Mouse (Mus musculus) midbrain, embryonic 10.5 days (tissue): Measurements from ENCODE around the gene Tspan1. TPM values are rescaled to one million over a fixed set of nuclear protein-coding genes. Genes with fewer than 3 reads are reported as not detected.
A peak's percentile ranks its signal among the peaks of the same experiment; 100 is the strongest.

Experiments used
- DNase-seq: peaks from one replicate; pipeline ENCODE4 v3.0.0-alpha.2; 2017; ENCODE audit warnings: low spot score
- H3K27ac ChIP-seq: fragments of 300-500 bp; sonication (generic); replicated peaks from 2 replicates; pipeline ENCODE4 v1.5.1; 2016; ENCODE audit warnings: mild to moderate bottlenecking
- H3K27me3 ChIP-seq: fragments of 300-500 bp; sonication (generic); 2 replicates; pipeline ENCODE4 v1.6.1; 2016; ENCODE audit warnings: low read depth, mild to moderate bottlenecking; ENCODE audit not compliant: poor library complexity, severe bottlenecking
- H3K36me3 ChIP-seq: fragments of 300-500 bp; sonication (generic); 2 replicates; pipeline ENCODE4 v1.6.1; 2016; ENCODE audit warnings: mild to moderate bottlenecking, moderate library complexity
- H3K4me1 ChIP-seq: fragments of 300-500 bp; sonication (generic); 2 replicates; pipeline ENCODE4 v1.6.1; 2016
- H3K4me3 ChIP-seq: fragments of 300-500 bp; sonication (generic); 2 replicates; pipeline ENCODE4 v1.5.1; 2016; ENCODE audit warnings: mild to moderate bottlenecking, moderate library complexity
- H3K9me3 ChIP-seq: fragments of 300-500 bp; sonication (generic); replicated peaks from 2 replicates; pipeline ENCODE4 v1.6.1; 2016; ENCODE audit warnings: mild to moderate bottlenecking
- WGBS: fragments of 180-500 bp; shearing (Covaris S2); methylation state at CpG from one replicate; pipeline ENCODE4 v1.1.7; 2016; 5-methylcytosine and 5-hydroxymethylcytosine counted together
- polyA plus RNA-seq: library from polyadenylated mRNA; unstranded; fragments of >200 nt; fragmentation: Nextera tagmentation; extraction: Ambion mirVana; gene quantifications from 2 replicates; pipeline ENCODE4 v1.2.1, GENCODE M21; 2016

Tspan1 gene
- polyA plus RNA-seq = 0.06 TPM in 1 of 2 replicates, not detected in the other

DNA sequence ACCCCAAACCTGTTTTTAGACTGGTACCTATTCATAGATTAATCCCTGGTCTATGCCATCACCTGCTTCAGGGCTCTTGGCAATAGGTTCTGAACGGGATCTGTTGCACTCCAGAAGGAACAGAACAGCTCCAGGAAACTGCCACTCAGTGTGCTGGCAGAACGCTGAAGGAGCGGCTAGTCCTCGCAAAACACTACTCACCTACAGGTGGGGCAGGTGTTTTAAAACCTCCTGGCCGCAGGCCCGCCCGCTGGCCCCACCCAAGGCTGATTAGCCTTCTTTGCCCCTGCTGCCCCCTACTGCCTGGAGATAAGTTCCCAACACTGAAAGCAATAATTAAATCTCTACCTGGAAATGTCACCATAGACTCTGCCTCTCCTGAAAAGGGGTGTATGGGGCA is at the start of gene Tspan1:
Gene Tspan1 (minus strand): TSS at position 198 of the 400 bp plus-strand sequence.
- 33% methylated on average over 7 of the region's 7 CpGs for WGBS
- H3K27ac ChIP-seq = no peak within 1 kb of the TSS
- H3K27me3 ChIP-seq = no peaks in the 10 kb centered on the region
- DNase-seq = no peak
- peaks cover 5% of the 10 kb centered on the region; the same call in 1 of the 2 replicates for H3K4me1 ChIP-seq
- no peaks in the 10 kb centered on the region for H3K9me3 ChIP-seq
- no peaks in the 10 kb centered on the region for H3K36me3 ChIP-seq
- H3K4me3 ChIP-seq = no peak within 1 kb of the TSS

DNA sequence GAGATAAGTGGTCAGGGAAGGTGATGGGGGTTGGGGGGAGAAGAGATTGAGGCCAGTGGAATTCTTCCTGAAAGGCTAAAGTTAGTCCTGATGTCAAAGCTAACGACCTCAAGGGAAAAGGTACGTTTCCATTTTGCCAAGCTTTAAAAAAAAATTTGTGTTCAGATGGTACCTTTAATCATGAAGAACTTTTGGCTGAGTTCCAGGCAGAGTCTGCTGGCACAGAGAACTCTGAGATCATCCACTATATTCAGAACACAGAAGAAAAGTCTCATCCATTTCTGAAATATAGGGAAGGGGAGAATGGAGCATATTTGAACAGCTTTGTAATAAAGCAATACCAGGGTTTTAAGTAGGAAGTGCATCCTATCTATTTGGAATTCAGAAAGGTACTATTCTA is 49.6 kb upstream of the Tspan1 start:
- Histone ChIP-seq H3K27ac (no peak overlapping the region), H3K4me1 (peaks cover 20% of the 10 kb centered on the region), H3K9me3 (no peaks in the 10 kb centered on the region), H3K4me3 (no peak overlapping the region), H3K27me3 (no peaks in the 10 kb centered on the region), H3K36me3 (no peaks in the 10 kb centered on the region)
- 83% methylated on average over 2 of the region's 2 CpGs for WGBS
- no peak for DNase-seq

DNA sequence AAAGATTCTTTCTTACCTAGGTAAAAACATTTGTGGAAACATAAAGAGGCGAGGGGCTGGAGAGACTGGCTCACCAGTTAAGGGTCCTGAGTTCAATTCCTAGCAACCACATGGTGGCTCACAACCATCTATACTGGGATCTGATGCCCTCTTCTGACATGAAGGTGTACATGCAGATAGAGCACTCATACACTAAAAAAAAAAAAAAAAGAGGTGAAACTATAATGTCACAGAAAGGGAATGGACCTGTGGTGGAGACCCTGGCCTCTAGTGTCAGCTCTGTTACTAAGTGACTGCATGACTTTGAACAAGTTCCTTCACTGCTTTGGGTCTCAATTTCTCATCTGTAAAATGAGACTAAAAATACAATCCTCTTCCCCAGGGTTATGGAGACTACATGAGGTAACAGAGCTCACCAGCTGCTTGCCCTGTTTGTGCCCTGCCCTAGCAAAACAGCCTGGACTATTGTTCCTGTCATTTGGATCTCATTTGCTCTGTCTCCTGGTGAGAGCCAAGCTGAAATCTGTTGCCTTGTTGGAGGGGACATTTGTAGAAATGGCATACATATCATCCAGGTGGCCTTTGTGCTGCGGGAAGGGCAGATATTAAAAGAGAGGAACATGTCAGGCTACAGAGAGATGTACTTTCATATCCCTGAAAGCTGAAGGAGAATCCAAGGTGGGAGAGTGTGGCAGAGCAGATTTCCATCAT is 48.6 kb upstream of the Tspan1 start:
- 93% methylated on average over 2 of the region's 2 CpGs for WGBS
- Histone ChIP-seq H3K36me3 (no peaks in the 10 kb centered on the region), H3K27me3 (no peaks in the 10 kb centered on the region), H3K4me3 (no peak overlapping the region), H3K27ac (no peak overlapping the region), H3K9me3 (no peaks in the 10 kb centered on the region), H3K4me1 (peaks cover 20% of the 10 kb centered on the region)
- DNase-seq = no peak

DNA sequence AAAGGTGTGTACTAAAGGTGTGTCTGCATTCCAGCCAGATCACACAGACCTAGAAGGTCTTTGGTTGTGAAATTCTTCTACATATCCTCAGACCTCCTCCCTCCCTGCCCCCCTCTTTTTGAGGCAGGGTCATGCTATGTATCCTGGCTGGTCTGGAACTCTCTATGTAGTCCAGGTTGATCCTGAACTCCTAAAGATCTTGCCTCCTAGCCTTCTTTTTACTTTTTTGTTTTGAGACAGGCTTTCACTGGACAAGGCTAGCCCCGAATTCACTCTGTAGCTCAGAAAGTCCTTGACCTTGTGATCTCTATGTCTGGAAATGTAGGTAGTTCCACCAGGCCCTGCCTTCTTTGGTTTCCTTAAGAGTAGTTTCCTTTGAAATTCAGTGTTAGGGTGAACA is 41.5 kb upstream of the Tspan1 start:
- Histone ChIP-seq H3K4me1 (no peaks in the 10 kb centered on the region), H3K36me3 (no peaks in the 10 kb centered on the region), H3K9me3 (no peaks in the 10 kb centered on the region), H3K4me3 (no peak overlapping the region), H3K27ac (no peak overlapping the region), H3K27me3 (no peaks in the 10 kb centered on the region)
- DNase-seq = no peak
- 75% methylated on average over 1 of the region's 1 CpGs for WGBS

DNA sequence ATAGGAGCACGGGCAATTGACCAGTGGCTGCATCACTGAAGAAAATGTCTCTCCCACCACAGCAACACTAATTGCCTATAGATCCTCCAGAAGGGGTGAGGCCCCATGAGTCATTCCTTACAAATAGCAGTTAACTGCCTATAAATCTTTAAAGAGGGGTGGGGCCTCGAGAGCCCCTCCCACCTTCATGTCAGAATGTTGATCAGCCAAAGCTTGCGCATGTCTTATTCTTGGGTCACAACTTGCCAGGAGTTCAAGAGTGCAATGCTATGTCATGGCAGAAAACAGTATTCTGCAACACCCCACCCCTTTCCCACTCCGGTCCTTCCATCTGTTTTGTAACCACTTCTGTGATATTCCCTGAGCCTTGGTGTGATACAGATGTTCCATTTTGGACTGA is 39.1 kb upstream of the Tspan1 start:
- Histone ChIP-seq H3K4me1 (no peaks in the 10 kb centered on the region), H3K9me3 (no peaks in the 10 kb centered on the region), H3K4me3 (no peak overlapping the region), H3K27me3 (no peaks in the 10 kb centered on the region), H3K27ac (no peak overlapping the region), H3K36me3 (no peaks in the 10 kb centered on the region)
- WGBS = 92% methylated on average over 4 of the region's 4 CpGs
- no peak for DNase-seq

DNA sequence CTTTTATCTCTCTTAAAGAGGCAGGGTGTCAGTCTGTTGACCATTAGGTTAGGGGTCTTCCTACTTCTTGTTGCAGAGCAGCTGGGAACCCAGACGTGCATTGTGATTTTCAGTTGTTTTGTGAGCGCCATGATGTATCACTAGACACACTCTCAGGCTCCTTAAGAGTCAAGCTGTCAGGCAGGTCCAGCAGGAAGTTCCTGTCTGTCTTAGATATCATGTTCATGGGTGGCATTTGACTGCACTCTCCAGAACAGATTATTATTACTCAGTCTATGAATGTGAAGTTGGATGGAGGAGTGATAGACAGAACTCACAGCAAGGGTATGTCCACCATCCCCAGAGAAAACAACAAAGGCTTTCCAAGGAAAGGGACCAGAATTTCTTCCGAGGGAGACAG is 37.0 kb upstream of the Tspan1 start:
- H3K27me3 ChIP-seq = no peaks in the 10 kb centered on the region
- H3K4me3 ChIP-seq = no peak overlapping the region
- H3K9me3 ChIP-seq = no peaks in the 10 kb centered on the region
- WGBS = 75% methylated on average over 3 of the region's 3 CpGs
- no peaks in the 10 kb centered on the region for H3K4me1 ChIP-seq
- H3K27ac ChIP-seq = no peak overlapping the region
- DNase-seq = no peak
- no peaks in the 10 kb centered on the region for H3K36me3 ChIP-seq

DNA sequence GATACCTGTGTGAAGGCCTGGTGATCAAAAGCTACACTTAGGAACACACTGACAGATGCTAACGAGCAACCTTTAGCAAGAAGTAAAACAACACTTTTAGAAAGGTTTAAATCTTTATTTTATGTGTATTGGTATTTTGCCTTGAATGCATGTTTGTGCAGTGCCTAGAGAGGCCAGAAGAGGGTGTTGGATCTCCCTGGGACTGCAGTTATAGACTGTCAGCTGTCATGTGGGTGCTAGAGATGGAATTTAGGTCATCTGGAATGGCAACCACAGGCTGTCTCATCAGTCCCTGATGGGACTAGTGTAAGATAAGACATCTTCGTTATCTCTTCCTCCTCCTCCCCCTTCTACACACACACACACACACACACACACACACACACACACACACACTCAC is 31.0 kb upstream of the Tspan1 start:
- Histone ChIP-seq H3K4me3 (no peak overlapping the region), H3K27ac (no peak overlapping the region), H3K27me3 (no peaks in the 10 kb centered on the region), H3K36me3 (no peaks in the 10 kb centered on the region), H3K9me3 (no peaks in the 10 kb centered on the region), H3K4me1 (no peaks in the 10 kb centered on the region)
- no peak for DNase-seq
- 90% methylated on average over 2 of the region's 2 CpGs for WGBS

DNA sequence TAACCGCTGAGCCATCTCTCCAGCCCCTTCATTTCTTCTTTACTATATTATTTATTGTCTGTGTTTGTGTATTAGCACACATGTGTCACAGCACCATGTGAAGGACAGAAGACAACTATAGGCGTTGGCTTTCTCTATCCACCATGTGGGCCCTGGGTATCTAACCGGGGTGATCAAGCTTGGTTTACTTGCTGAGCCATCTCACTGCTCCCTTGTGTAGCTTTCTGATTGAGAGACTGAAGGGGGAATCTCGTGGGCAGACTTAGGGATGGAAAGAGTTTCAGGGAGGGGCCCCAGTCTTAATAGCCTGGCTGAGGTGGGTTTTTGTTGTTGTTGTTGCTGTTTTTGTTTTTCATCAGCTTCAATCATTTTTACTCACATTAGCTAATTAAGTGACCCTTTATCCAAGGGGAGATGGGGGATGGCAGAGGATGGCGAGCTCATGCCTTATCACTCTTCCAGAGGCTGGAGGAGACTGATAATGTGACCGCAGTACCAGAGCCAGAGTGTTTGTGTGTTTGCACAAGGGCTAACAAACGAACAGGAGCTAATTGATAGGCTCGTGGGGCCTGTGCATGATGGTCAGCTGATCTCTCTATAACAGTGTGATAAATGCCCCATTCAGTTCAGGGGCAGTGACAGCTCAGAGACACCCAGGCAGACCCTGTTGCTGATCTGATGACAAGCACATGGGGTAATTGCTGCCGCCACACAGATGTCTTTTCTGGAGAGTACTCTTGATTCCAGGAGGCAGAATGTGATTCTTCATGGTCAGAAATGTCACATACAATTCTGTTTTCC is 26.4 kb upstream of the Tspan1 start:
- Histone ChIP-seq H3K4me1 (no peaks in the 10 kb centered on the region), H3K4me3 (no peak overlapping the region), H3K36me3 (no peaks in the 10 kb centered on the region), H3K27me3 (no peaks in the 10 kb centered on the region), H3K27ac (no peak overlapping the region), H3K9me3 (no peaks in the 10 kb centered on the region)
- WGBS = 79% methylated on average over 9 of the region's 9 CpGs
- DNase-seq = no peak

DNA sequence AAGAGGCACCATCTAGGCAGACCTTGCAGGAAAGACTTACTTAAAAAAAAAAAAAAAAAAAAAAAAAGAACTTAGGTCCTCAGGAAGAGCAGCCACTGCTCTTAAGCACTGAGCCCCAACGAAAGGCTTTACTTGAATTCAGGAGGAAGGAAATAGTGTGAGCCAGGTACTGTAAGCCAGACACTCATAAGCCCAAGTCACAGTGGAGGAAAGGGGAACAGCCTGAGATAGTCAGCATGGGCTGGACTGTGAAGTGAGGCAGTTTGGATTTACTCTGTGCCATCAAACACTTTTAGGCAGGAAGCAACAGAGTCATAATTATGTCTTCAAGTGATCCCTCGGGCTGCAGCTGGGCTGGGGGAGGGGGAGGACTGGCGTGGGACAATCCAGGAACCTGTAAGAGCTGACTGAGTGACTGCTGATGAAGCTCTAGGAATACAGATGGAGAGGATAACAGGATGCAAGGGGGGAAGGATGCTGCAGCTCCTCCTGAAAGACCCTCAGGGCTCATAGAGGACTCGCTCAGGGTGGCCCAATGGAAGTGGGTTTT is 25.0 kb upstream of the Tspan1 start:
- H3K27me3 ChIP-seq = no peaks in the 10 kb centered on the region
- H3K4me1 ChIP-seq = no peaks in the 10 kb centered on the region
- WGBS = 63% methylated on average over 4 of the region's 4 CpGs
- H3K4me3 ChIP-seq = no peak overlapping the region
- H3K9me3 ChIP-seq = no peaks in the 10 kb centered on the region
- DNase-seq = no peak
- H3K36me3 ChIP-seq = no peaks in the 10 kb centered on the region
- H3K27ac ChIP-seq = no peak overlapping the region

DNA sequence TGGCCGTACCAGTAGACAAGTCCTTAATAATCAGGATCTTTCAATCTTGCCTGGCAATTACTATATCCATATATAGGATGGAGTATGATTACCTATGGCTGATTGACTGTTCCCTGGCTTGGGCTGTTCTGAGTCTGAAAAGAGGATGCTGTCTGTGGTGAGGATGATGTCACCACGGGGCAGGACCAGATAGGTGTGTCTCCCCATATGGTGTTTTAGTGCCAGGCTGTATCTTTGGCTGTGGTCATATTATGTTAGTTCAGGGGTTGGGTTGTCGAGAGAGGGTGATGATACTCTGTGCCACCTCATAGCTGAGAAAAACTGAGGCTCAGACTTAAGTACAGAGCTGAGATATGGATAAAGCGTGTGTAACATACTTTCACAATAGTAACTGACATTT is 17.7 kb upstream of the Tspan1 start:
- Histone ChIP-seq H3K4me1 (peaks cover 23% of the 10 kb centered on the region), H3K27ac (no peak overlapping the region), H3K9me3 (no peaks in the 10 kb centered on the region), H3K36me3 (no peaks in the 10 kb centered on the region), H3K4me3 (no peak overlapping the region), H3K27me3 (no peaks in the 10 kb centered on the region)
- 92% methylated on average over 4 of the region's 4 CpGs for WGBS
- no peak for DNase-seq

DNA sequence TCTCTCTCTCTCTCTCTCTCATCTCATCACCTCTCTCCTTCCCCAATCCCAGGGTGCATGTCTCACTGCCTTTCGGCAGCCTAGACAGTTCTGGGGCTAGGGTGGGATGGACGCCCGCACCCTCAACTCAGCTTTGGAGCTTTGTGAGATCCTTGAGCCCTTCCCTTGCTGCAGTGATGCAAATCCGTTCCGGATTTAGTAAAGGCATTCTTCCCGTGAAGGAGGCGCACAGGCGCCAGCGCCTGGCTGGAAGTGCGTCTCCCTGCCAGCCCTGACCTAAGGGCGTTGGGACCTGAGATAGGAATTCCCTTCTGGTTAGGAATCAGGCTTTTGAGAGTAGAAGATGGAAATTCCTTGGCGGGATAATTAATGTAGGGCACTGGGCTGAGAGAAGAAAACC is 15.3 kb upstream of the Tspan1 start:
- H3K27me3 ChIP-seq = no peaks in the 10 kb centered on the region
- H3K9me3 ChIP-seq = no peaks in the 10 kb centered on the region
- peaks cover 25% of the 10 kb centered on the region for H3K4me1 ChIP-seq
- WGBS = 2% methylated on average over 12 of the region's 12 CpGs
- DNase-seq = peak; percentile 56
- no peaks in the 10 kb centered on the region for H3K36me3 ChIP-seq
- H3K4me3 ChIP-seq = peak overlapping the region; percentile 43
- peak overlapping the region; percentile 84 for H3K27ac ChIP-seq

DNA sequence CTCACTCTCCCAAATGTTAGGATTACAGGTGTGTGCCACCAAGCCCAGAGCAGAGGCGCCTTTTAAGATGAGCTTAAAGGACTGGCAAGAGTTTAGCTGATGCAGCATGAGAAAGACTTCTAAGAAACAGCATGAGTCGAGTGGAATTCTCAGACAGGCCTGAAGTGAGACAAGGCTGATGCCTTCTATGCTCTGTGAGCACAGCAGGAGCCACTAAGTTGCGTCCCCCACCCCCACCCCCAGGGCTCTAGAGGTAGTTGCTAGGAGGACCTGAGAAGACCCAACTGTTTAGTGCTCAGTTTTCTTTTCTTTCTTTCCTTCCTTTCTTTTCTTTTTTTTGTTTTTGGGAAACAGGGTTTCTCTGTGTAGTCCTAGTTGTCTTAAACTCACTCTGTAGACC is 14.7 kb upstream of the Tspan1 start:
- H3K4me1 ChIP-seq = peaks cover 32% of the 10 kb centered on the region
- 23% methylated on average over 3 of the region's 3 CpGs for WGBS
- no peak overlapping the region for H3K4me3 ChIP-seq
- 0 out of 2 replicates have a peak overlapping the region, but pooled peaks have one; percentile 49 for H3K27ac ChIP-seq
- no peaks in the 10 kb centered on the region for H3K27me3 ChIP-seq
- no peaks in the 10 kb centered on the region for H3K36me3 ChIP-seq
- no peaks in the 10 kb centered on the region for H3K9me3 ChIP-seq
- no peak for DNase-seq

DNA sequence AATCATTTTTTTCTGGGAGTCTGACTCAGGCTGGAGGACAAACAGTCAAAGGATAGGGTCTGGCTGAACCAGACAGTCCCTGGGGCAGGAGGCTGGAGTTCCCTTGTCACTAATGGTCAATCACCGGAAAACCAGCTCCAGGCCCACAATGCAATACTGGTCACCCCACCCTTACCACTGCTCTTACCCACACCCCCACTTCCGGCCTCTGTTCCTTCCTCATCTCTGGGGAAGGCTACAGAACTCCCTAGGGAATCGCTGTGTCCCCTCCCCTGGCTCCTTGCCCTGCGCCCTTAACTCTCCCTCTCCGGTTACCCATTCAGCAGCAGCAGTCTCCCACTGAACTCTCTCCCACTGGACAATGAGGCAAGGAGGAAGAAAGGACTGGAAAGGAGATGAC is 9.7 kb upstream of the Tspan1 start:
- Histone ChIP-seq H3K4me1 (peaks cover 53% of the 10 kb centered on the region), H3K36me3 (no peaks in the 10 kb centered on the region), H3K9me3 (no peaks in the 10 kb centered on the region), H3K27ac (peak overlapping the region; percentile 70; the same call in 1 of the 2 replicates), H3K4me3 (no peak overlapping the region), H3K27me3 (no peaks in the 10 kb centered on the region)
- 32% methylated on average over 5 of the region's 5 CpGs for WGBS
- DNase-seq = no peak
